8 mouse cellular contexts compared by ENCODE assay signal in the genomic region with DNA sequence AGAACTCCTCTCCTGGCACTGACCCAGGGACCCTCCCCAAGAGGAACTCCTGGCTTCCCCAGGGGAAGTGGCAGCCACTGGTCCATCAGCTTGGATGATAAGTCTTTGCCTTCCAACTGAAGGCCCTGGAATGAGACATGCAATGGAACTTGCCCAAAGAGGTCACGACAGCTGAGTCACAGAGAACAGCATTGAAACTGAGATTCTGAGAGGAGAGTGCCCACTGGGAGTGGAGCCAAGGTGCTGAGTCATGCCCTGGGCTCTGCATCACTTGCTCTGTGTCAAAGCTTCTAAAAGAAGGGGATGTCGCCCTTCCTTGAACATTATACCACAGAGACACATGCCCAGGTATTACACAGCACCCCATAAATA.
DNase-seq lines count a peak whose midpoint lies in the region; ATAC-seq and TF ChIP-seq lines count a peak whose summit lies in the region.

No protein-coding gene starts in this region.

- no peak overlapping the region for H3K27ac ChIP-seq in kidney, adult 2 months (ENCODE audit: insufficient read depth, low read depth, low read length)
- H3K27ac ChIP-seq in kidney, embryonic 15.5 days, result no peak overlapping the region
- no peak overlapping the region for H3K27ac ChIP-seq in midbrain, embryonic 16.5 days (ENCODE audit: low read length)
- no peak overlapping the region for H3K27ac ChIP-seq in embryonic facial prominence, embryonic 10.5 days (replicated peaks)

- H3K9ac ChIP-seq in kidney, embryonic 15.5 days, result no peak overlapping the region
- H3K9ac ChIP-seq in midbrain, embryonic 16.5 days (ENCODE audit: low read depth, low read length), result no peak overlapping the region

- peak; percentile 37 for DNase-seq in kidney, adult 2 months
- DNase-seq in Patski (ENCODE audit: low read depth, low spot score), result peak; percentile 96
- DNase-seq in cerebellum, postnatal 25 days, result peak; percentile 82 to 92
- DNase-seq in kidney, adult 8-10 months, result peak; percentile 11 to 32
- no peak for DNase-seq in embryonic facial prominence, embryonic 10.5 days (ENCODE audit: low spot score)

- CTCF ChIA-PET in Patski (lab: Charles Lee), result no interaction called here

- H3K27me3 ChIP-seq in kidney, adult 2 months (replicated peaks; ENCODE audit: control insufficient read depth, insufficient read depth, low read length), result no peaks in the 10 kb centered on the region
- H3K27me3 ChIP-seq in kidney, embryonic 15.5 days, result no peaks in the 10 kb centered on the region
- H3K27me3 ChIP-seq in Patski, result no peaks in the 10 kb centered on the region
- H3K27me3 ChIP-seq in midbrain, embryonic 16.5 days (ENCODE audit: control insufficient read depth, insufficient read depth, low read depth, low read length), result no peaks in the 10 kb centered on the region
- no peaks in the 10 kb centered on the region for H3K27me3 ChIP-seq in embryonic facial prominence, embryonic 10.5 days (replicated peaks; ENCODE audit: low read depth, poor library complexity, severe bottlenecking)

- no peaks in the 10 kb centered on the region for H3K4me1 ChIP-seq in kidney, adult 2 months (ENCODE audit: control insufficient read depth, insufficient read depth, low read length)
- peaks cover 11% of the 10 kb centered on the region for H3K4me1 ChIP-seq in kidney, embryonic 15.5 days
- no peaks in the 10 kb centered on the region; the same call in 1 of the 2 replicates for H3K4me1 ChIP-seq in midbrain, embryonic 16.5 days (ENCODE audit: control insufficient read depth, insufficient read depth, low read length)
- H3K4me1 ChIP-seq in embryonic facial prominence, embryonic 10.5 days, result peaks cover 7% of the 10 kb centered on the region; the same call in 1 of the 2 replicates

- TF ChIP-seq POLR2A in kidney, adult 2 months (IDR thresholded peaks at IDR 0.05; ENCODE audit: low read depth, low read length), result no peak

- H3K4me3 ChIP-seq in kidney, adult 2 months (ENCODE audit: insufficient read depth, low read depth, low read length), result no peak overlapping the region
- no peak overlapping the region for H3K4me3 ChIP-seq in kidney, embryonic 15.5 days (replicated peaks)
- H3K4me3 ChIP-seq in midbrain, embryonic 16.5 days (ENCODE audit: low read depth, low read length), result no peak overlapping the region
- no peak overlapping the region for H3K4me3 ChIP-seq in embryonic facial prominence, embryonic 10.5 days

- 34% methylated on average over 2 of the region's 2 CpGs for WGBS in kidney, adult 2 months
- 66% methylated on average over 2 of the region's 2 CpGs for WGBS in kidney, embryonic 15.5 days
- 78% methylated on average over 2 of the region's 2 CpGs for WGBS in midbrain, embryonic 16.5 days
- 85% methylated on average over 2 of the region's 2 CpGs for WGBS in embryonic facial prominence, embryonic 10.5 days

- H3K36me3 ChIP-seq in kidney, adult 2 months (ENCODE audit: control insufficient read depth, insufficient read depth, low read length), result no peaks in the 10 kb centered on the region
- H3K36me3 ChIP-seq in kidney, embryonic 15.5 days, result no peaks in the 10 kb centered on the region
- no peaks in the 10 kb centered on the region for H3K36me3 ChIP-seq in midbrain, embryonic 16.5 days (ENCODE audit: control insufficient read depth, insufficient read depth, low read length)
- no peaks in the 10 kb centered on the region for H3K36me3 ChIP-seq in embryonic facial prominence, embryonic 10.5 days (replicated peaks)

- TF ChIP-seq CTCF in kidney, adult 2 months (conservative IDR thresholded peaks at IDR 0.05; ENCODE audit: insufficient read depth, insufficient read length, low read depth, low read length), result no peak
- no peak for TF ChIP-seq CTCF in Patski (IDR thresholded peaks at IDR 0.05)

- no peak; the same call in 1 of the 2 replicates for ATAC-seq in kidney, embryonic 15.5 days (replicated peaks; ENCODE audit: low FRiP score)
- peak; percentile 91 for ATAC-seq in Patski
- peak; percentile 41; the same call in 1 of the 2 replicates for ATAC-seq in megakaryocyte, adult 5-6 weeks (ENCODE audit: poor library complexity, severe bottlenecking)
- no peak for ATAC-seq in midbrain, embryonic 16.5 days

- no peaks in the 10 kb centered on the region for H3K9me3 ChIP-seq in kidney, embryonic 15.5 days (replicated peaks)
- no peaks in the 10 kb centered on the region for H3K9me3 ChIP-seq in midbrain, embryonic 16.5 days (replicated peaks; ENCODE audit: control insufficient read depth, low read length, poor library complexity, severe bottlenecking)
- no peaks in the 10 kb centered on the region for H3K9me3 ChIP-seq in embryonic facial prominence, embryonic 10.5 days

- H3K4me2 ChIP-seq in kidney, embryonic 15.5 days, result no peak overlapping the region
- H3K4me2 ChIP-seq in midbrain, embryonic 16.5 days (ENCODE audit: low read length), result no peak overlapping the region

- in situ Hi-C loops in Patski (cut with MboI; ENCODE audit: low pct_unique_long_range_greater_than_20kb), result no loop called here

- POLR2A ChIA-PET in Patski (lab: Charles Lee), result interaction anchor here (0.9 kb wide), 1 partner anchor 85 kb away, joined by 5 read pairs; no protein-coding TSS in a partner anchor

Comparison
In these comparisons a context has a peak if more than half of its experiments do, and no peak if none do; other contexts are left out.
1. ATAC-seq: peak in Patski (single experiment) and megakaryocyte, adult 5-6 weeks (single experiment); none in kidney, embryonic 15.5 days (single experiment) and midbrain, embryonic 16.5 days (single experiment).